Mouse (Mus musculus) hindbrain, embryonic 12.5 days (tissue): Measurements from ENCODE around the gene Fgf10. TPM values are rescaled to one million over a fixed set of nuclear protein-coding genes. Genes with fewer than 3 reads are reported as not detected.

Experiments
- ATAC-seq: fragments of 200-750 bp; cut with Nextera tagmentation; 2 replicates; pipeline ENCODE4 v1.8.0; 2017; ENCODE audit warnings: moderate TSS enrichment; ENCODE audit not compliant: low FRiP score
- H3K27ac ChIP-seq: fragments of 300-500 bp; sonication (generic); 2 replicates; pipeline ENCODE4 v1.5.1; 2016; ENCODE audit warnings: mild to moderate bottlenecking
- H3K27me3 ChIP-seq: fragments of 300-500 bp; sonication (generic); 2 replicates; pipeline ENCODE4 v1.6.1; 2016; ENCODE audit warnings: mild to moderate bottlenecking
- H3K36me3 ChIP-seq: fragments of 300-500 bp; sonication (generic); 2 replicates; pipeline ENCODE4 v1.6.1; 2016; ENCODE audit warnings: mild to moderate bottlenecking
- H3K4me1 ChIP-seq: fragments of 300-500 bp; sonication (generic); 2 replicates; pipeline ENCODE4 v1.6.1; 2016
- H3K4me2 ChIP-seq: fragments of 300-500 bp; sonication (generic); replicated peaks from 2 replicates; pipeline ENCODE4 v1.6.1; 2016; ENCODE audit warnings: mild to moderate bottlenecking
- H3K4me3 ChIP-seq: fragments of 300-500 bp; sonication (generic); 2 replicates; pipeline ENCODE4 v1.5.1; 2016; ENCODE audit warnings: mild to moderate bottlenecking
- H3K9ac ChIP-seq: fragments of 300-500 bp; sonication (generic); 2 replicates; pipeline ENCODE4 v1.6.1; 2016; ENCODE audit warnings: mild to moderate bottlenecking, moderate library complexity
- H3K9me3 ChIP-seq: fragments of 300-500 bp; sonication (generic); replicated peaks from 2 replicates; pipeline ENCODE4 v1.6.1; 2016; ENCODE audit warnings: mild to moderate bottlenecking
- WGBS: fragments of 180-500 bp; shearing (Covaris S2); methylation state at CpG from one replicate; pipeline ENCODE4 v1.1.7; 2016; 5-methylcytosine and 5-hydroxymethylcytosine counted together
- polyA plus RNA-seq: library from polyadenylated mRNA; unstranded; fragments of >200 nt; fragmentation: Nextera tagmentation; extraction: Ambion mirVana; gene quantifications from 2 replicates; pipeline ENCODE4 v1.2.1, GENCODE M21; 2016

Gene Fgf10
- 4.7 and 6.3 TPM in 2 replicates for polyA plus RNA-seq

DNA sequence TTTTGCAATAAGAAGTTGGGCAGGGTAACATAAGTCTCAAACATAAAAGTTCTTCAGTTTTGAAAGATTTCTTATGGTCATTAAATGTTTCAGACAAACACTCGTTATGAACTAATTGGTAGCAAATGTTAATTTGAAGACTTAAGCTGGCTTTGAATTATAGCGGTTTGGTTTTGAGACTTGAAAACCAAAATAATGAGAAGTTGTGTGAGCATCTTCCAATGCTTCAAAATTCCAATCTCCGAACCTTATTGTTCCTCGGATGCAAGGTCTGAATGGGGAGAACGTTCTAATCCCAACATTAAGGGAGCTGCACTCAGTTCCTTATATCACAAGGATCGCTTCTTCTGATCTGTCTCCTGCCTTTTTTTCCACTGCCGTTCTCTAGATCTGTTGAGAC, at the start of gene Fgf10:
Fgf10 (plus strand) TSS at position 301 of the 400 bp plus-strand sequence.
- Histone ChIP-seq H3K27ac (no peak within 1 kb of the TSS), H3K4me1 (no peaks in the 10 kb centered on the region), H3K4me2 (no peak within 1 kb of the TSS), H3K27me3 (no peaks in the 10 kb centered on the region), H3K4me3 (no peak within 1 kb of the TSS), H3K36me3 (no peaks in the 10 kb centered on the region), H3K9me3 (no peaks in the 10 kb centered on the region), H3K9ac (no peak within 1 kb of the TSS)
- WGBS = 87% methylated on average over 7 of the region's 7 CpGs
- no peak for ATAC-seq

DNA sequence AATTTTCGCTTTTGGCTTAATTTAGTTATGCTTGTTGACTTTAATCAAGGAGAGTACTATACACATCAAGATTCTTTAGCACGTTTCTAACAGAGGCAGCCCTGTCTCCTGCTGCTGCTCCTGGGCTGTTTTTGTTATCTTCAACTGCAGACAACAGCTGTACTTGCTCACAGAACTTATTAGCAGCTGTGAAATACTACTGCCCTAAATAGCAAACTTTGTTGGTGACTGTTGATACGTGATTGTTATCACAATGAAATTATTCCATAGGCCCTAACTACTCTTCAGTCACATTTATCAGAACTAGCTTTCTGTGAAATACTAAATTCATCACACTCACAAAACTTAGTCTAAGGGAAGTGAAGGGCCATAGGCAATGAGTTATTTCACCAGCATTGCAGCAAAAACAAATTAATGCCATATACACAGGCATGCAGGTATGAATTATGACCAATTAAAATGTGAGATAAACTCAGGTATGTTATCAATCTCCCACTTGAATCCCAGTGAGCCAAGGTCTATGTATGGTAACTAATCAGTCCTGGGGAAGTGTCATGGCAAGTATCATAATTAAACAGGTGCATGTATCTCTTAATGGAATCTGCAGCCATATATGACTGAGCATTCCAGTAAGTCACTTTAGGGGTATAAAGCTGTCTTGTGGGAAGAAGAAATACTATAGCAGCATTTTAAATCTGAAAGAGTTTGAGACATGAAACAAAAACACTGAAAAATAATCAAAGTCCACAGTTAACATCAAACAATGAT, 39.7 kb upstream of the Fgf10 start:
- no peaks in the 10 kb centered on the region for H3K27me3 ChIP-seq
- H3K4me3 ChIP-seq = no peak overlapping the region
- no peak for ATAC-seq

DNA sequence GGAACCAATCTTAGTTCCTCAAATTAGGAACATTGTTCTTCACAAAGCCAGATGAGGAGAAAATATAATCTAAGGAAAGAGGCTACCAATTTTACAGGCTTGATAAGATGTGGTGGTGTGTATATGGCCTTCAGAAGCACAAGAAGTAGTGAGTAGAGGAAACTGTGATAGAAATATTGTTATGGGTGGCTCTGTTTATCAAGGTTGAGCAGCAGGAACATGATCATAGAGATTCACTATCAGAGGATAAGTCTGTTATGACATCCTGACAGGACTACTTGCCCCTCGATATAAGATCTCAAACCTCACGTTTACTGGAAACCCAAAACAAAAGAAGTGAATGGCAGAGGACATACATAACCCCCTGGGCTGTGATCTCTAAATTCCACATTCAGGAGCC, 38.1 kb upstream of the Fgf10 start:
- 92% methylated on average over 2 of the region's 2 CpGs for WGBS
- Histone ChIP-seq H3K36me3 (no peaks in the 10 kb centered on the region), H3K4me1 (no peaks in the 10 kb centered on the region), H3K9me3 (no peaks in the 10 kb centered on the region), H3K9ac (no peak overlapping the region), H3K4me2 (no peak overlapping the region), H3K4me3 (no peak overlapping the region), H3K27ac (no peak overlapping the region), H3K27me3 (no peaks in the 10 kb centered on the region)
- ATAC-seq = no peak

More for the DNA sequence above, 39.7 kb upstream of the Fgf10 start:
- Histone ChIP-seq H3K4me1 (no peaks in the 10 kb centered on the region), H3K9me3 (no peaks in the 10 kb centered on the region), H3K9ac (no peak overlapping the region), H3K27ac (no peak overlapping the region), H3K4me2 (no peak overlapping the region), H3K36me3 (no peaks in the 10 kb centered on the region)
- 60% methylated on average over 3 of the region's 3 CpGs for WGBS

DNA sequence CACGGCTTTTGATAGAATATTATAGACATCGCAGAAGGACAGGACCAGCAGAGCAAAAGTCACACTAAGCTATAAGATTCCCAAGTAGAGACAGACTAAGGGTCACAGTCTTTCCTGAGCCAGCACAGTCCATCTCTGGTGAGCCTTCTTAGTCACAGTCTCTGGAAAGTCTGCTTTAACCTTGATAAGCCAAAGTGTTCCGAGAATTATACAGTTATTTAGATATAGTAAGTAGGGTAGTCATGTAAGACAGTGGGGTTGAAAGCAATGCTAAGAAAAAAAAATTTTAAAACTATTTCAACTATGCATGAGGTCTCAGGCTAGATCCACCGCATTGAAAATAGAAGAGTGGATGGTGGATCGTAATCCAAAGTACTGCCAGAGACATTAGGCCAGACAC, 33.5 kb upstream of the Fgf10 start:
- H3K4me2 ChIP-seq = no peak overlapping the region
- no peaks in the 10 kb centered on the region for H3K27me3 ChIP-seq
- 90% methylated on average over 5 of the region's 5 CpGs for WGBS
- ATAC-seq = no peak
- no peak overlapping the region for H3K27ac ChIP-seq
- no peaks in the 10 kb centered on the region for H3K9me3 ChIP-seq
- no peaks in the 10 kb centered on the region for H3K4me1 ChIP-seq
- no peaks in the 10 kb centered on the region for H3K36me3 ChIP-seq
- no peak overlapping the region for H3K9ac ChIP-seq
- no peak overlapping the region for H3K4me3 ChIP-seq

DNA sequence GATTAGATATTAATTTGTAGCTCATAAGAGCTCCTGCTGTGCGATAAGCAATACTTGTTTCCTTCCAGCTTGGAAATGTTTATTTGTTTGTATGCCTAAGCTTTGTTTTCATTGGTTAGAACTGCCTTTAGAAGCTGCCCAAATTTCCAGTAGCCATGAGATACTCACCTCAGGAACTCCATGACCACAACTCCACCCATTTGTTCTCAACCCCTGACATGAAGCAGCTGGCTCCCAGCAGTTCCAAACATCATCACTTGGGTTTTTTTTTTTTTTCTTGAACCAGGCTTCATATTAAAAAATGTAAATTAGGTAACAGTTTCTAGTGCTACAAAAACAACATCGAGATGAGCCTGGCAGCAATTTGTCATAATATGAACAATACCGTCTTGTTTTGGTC, 27.0 kb upstream of the Fgf10 start:
- ATAC-seq = no peak

DNA sequence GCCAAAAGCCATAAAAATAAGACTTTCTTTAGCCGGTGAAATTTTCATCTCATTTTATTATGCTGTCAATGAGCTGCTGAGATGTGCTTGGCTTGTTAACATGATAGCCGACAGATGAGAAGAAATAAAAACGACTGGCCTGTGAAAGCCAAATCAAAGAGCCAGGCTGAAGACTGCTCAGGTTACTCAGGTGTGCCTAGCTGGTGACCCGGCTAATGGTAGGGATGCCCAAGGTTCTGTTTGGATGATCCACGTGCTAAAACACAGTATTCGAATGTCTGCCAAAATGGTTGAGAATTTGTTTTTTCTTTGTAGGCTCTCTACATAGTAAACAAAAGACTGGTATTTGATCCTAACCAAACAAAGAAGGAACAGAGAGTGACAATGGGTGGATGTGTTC, 26.5 kb upstream of the Fgf10 start:
- Histone ChIP-seq H3K9me3 (no peaks in the 10 kb centered on the region), H3K9ac (no peak overlapping the region), H3K27me3 (no peaks in the 10 kb centered on the region), H3K36me3 (no peaks in the 10 kb centered on the region), H3K4me2 (no peak overlapping the region), H3K4me1 (no peaks in the 10 kb centered on the region), H3K4me3 (no peak overlapping the region), H3K27ac (no peak overlapping the region)
- no peak for ATAC-seq
- 74% methylated on average over 6 of the region's 6 CpGs for WGBS

More for the DNA sequence above, 27.0 kb upstream of the Fgf10 start:
- no peaks in the 10 kb centered on the region for H3K36me3 ChIP-seq
- H3K9me3 ChIP-seq = no peaks in the 10 kb centered on the region
- no peak overlapping the region for H3K4me3 ChIP-seq
- no peak overlapping the region for H3K27ac ChIP-seq
- 88% methylated on average over 3 of the region's 3 CpGs for WGBS
- H3K27me3 ChIP-seq = no peaks in the 10 kb centered on the region
- no peak overlapping the region for H3K4me2 ChIP-seq
- H3K9ac ChIP-seq = no peak overlapping the region
- H3K4me1 ChIP-seq = no peaks in the 10 kb centered on the region

DNA sequence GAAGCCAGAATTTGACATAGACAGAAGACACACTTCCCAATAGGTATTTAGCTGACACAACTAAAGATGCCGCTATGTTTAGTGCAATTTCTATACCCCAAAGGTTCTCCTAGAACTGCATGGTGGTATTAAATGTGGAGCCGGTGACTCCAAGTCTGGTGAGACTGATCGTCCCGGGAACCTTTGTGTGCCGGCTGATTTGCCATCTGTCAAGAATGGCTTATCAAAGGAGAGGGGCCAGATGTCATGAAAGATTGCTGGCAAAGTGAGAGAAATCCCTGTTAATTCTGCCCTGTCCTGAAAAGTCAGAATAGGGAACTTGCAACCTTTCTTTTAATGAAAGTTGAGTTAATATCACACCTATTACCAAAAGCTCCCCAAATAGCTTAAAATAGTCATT, 12.6 kb upstream of the Fgf10 start:
- Histone ChIP-seq H3K9ac (no peak overlapping the region), H3K4me2 (no peak overlapping the region), H3K36me3 (no peaks in the 10 kb centered on the region), H3K4me3 (no peak overlapping the region), H3K4me1 (no peaks in the 10 kb centered on the region), H3K9me3 (no peaks in the 10 kb centered on the region), H3K27ac (no peak overlapping the region), H3K27me3 (no peaks in the 10 kb centered on the region)
- WGBS = 57% methylated on average over 5 of the region's 5 CpGs
- no peak for ATAC-seq

DNA sequence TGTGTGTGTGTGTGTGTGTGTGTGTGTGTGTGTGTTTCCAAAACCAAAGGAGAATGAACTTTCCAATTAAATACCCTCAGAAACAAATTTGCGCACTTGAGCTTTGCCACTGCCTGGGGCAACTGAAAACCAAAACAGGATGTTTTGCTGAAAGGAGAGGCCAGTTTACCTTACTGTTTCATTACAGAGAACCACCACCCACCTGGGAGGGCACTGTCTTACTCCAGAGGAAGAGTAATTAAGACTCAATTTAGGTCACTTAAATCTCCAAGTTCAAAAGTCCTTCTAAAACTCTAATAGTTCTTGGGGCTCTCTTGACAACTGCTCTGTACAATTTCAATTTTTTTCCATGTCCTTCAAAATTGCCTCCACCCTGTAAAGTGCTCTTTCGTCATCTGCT, 11.6 kb upstream of the Fgf10 start:
- H3K27me3 ChIP-seq = no peaks in the 10 kb centered on the region
- 94% methylated on average over 2 of the region's 2 CpGs for WGBS

DNA sequence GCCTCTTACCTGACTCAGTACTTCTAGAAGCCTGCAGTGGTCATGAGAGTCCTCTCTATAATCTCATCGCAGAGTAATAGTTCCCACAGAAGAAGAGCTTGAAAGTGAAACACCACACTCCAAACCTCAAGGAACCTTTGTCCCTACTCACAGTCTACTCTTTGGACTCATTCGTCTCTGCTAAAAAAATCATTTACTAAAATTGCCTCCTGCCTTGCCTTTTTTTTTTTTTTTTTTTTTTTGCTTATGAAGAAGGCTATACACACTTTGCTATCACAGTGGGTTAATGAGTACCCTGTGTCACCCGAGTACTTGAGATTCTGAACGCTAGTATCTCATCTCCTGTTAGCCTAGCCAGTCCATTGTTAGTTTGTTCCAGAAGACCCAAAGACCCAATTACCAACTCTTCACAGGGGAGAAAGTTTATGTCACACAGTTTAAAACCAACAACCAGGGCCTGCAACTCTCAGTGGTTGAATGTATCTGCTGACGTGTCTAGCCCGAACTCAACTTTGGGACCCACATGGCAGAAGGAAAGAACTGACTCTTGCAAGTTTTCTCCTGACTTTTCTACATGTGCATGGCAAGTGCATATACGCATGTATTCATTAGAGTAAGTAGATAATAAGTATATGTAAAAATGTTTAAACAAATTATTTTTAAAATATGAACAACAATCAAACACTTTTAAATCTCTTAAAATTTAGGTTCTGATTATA, 10.8 kb upstream of the Fgf10 start:
- ATAC-seq = no peak
- Histone ChIP-seq H3K27ac (no peak overlapping the region), H3K4me2 (no peak overlapping the region), H3K4me3 (no peak overlapping the region), H3K36me3 (no peaks in the 10 kb centered on the region), H3K27me3 (no peaks in the 10 kb centered on the region), H3K9me3 (no peaks in the 10 kb centered on the region), H3K4me1 (no peaks in the 10 kb centered on the region), H3K9ac (no peak overlapping the region)
- 93% methylated on average over 7 of the region's 7 CpGs for WGBS

More for the DNA sequence above, 11.6 kb upstream of the Fgf10 start:
- ATAC-seq = no peak
- Histone ChIP-seq H3K9me3 (no peaks in the 10 kb centered on the region), H3K27ac (no peak overlapping the region), H3K4me2 (no peak overlapping the region), H3K4me3 (no peak overlapping the region), H3K4me1 (no peaks in the 10 kb centered on the region), H3K36me3 (no peaks in the 10 kb centered on the region), H3K9ac (no peak overlapping the region)

DNA sequence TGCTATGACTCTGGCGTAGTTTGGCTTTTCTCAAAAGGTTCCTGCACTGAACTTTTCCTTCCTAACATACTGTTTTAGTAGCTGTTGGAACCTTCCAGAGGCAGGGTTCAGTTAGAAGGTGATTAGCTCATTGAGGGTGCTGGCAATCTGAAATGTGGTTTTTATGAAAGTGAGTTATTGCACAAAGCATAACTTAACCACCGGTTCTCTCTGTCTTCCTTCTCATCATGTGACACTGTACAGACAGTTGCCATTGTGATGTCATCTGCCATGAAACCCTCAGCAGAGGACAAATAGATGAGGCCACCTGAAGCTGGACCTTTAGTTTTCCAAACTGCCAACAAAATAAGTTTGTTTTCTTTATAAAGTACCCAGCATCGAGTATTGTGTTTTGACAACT, 7.9 kb upstream of the Fgf10 start:
- no peaks in the 10 kb centered on the region for H3K27me3 ChIP-seq
- no peaks in the 10 kb centered on the region for H3K36me3 ChIP-seq
- no peaks in the 10 kb centered on the region for H3K9me3 ChIP-seq
- H3K4me3 ChIP-seq = no peak overlapping the region
- WGBS = 90% methylated on average over 3 of the region's 3 CpGs
- H3K4me2 ChIP-seq = no peak overlapping the region
- H3K4me1 ChIP-seq = no peaks in the 10 kb centered on the region
- no peak for ATAC-seq
- no peak overlapping the region for H3K27ac ChIP-seq
- no peak overlapping the region for H3K9ac ChIP-seq

DNA sequence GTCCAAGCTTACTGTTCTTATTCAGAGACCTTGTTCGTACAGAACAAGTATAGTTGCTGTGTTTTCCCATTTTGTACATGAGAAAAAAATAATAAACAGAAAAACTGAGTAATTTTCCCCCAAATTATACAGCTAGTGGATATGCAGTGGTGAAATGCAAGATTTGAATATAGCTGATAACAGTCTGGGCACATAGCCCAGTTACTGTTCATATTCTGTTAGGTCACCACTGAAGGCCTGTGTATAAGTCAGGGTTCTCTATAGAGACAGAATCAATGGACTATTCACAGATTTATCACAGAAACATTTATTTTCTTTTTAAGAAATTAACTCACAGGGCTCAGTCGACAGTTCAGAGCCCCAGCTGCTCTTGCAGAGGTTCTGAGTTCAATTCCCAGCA, 4.7 kb upstream of the Fgf10 start:
- Histone ChIP-seq H3K27ac (no peak overlapping the region), H3K4me1 (no peaks in the 10 kb centered on the region), H3K4me2 (no peak overlapping the region), H3K9me3 (no peaks in the 10 kb centered on the region), H3K9ac (no peak overlapping the region), H3K27me3 (no peaks in the 10 kb centered on the region), H3K36me3 (no peaks in the 10 kb centered on the region), H3K4me3 (no peak overlapping the region)
- 84% methylated on average over 2 of the region's 2 CpGs for WGBS
- ATAC-seq = no peak

DNA sequence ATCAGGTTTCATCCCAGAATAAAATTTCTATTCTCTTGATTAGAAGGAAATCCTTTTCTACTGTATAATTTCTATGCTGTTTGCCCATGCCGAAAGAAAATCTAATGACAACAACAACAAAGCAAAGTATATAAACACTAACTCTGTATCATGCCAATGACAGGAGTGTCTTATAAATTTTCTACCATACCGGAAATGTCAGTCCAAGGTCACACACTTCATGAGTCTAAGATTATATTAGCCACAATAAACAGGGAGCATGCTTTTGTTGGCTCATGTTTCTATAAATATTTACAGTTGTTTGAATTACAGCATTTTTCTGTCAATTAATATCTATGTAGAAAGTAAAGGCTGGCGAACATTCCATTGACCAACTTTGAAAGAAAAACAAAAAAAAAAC, 9.6 kb downstream of the Fgf10 start:
- H3K4me3 ChIP-seq = no peak overlapping the region
- H3K9me3 ChIP-seq = no peaks in the 10 kb centered on the region
- H3K27me3 ChIP-seq = no peaks in the 10 kb centered on the region
- no peak overlapping the region for H3K4me2 ChIP-seq
- no peak overlapping the region for H3K27ac ChIP-seq
- no peak overlapping the region for H3K9ac ChIP-seq
- H3K36me3 ChIP-seq = no peaks in the 10 kb centered on the region
- no peak for ATAC-seq
- H3K4me1 ChIP-seq = no peaks in the 10 kb centered on the region
- 78% methylated on average over 3 of the region's 3 CpGs for WGBS

DNA sequence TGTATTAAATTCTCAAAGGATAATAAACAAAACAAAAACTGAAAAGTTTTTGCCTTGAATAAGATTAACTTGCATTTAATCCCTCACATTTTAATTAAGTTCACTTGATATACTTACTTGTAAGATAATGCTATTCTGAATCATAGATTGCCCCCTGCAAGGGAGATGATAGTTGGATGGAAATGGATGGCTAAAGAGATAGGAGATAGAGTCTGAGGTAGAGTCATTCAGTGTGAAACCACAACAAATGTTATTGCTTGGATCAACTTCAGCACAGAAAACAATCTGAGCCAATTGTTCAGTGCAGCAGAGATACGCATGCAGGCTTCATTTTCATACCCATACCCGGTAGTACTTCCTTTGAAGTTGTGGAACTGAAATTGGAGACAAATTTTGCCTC, 23.5 kb downstream of the Fgf10 start:
- Histone ChIP-seq H3K4me2 (no peak overlapping the region), H3K27me3 (no peaks in the 10 kb centered on the region), H3K9ac (no peak overlapping the region), H3K36me3 (no peaks in the 10 kb centered on the region), H3K27ac (no peak overlapping the region), H3K4me3 (no peak overlapping the region), H3K4me1 (no peaks in the 10 kb centered on the region), H3K9me3 (no peaks in the 10 kb centered on the region)
- WGBS = 86% methylated on average over 2 of the region's 2 CpGs
- no peak for ATAC-seq
